Mouse (Mus musculus): ENCODE measurements at regions not wholly inside any gene's neighbourhood (a gene's known extent, or its start where the extent isn't known, plus 50 kb on each side); places are given as distances from the start of the nearest gene placed in this dataset.

GRCm38 (mm10) chr5:63579409-63579808, 69.5 kb upstream of the Nwd2 start:
- TF ChIP-seq USF2 (conservative IDR thresholded peaks at IDR 0.05; ENCODE audit: low read depth, low read length) (no peak), POLR2A (IDR thresholded peaks at IDR 0.05; ENCODE audit: low read depth, low read length) (no peak), RAD21 (IDR thresholded peaks at IDR 0.05; ENCODE audit: low read depth, low read length) (no peak), IRF4 (IDR thresholded peaks at IDR 0.05; ENCODE audit: low read depth, low read length) (no peak)
- Histone ChIP-seq H3K27me3 (replicated peaks) (no peaks in the 10 kb centered on the region), H3K79me2 (replicated peaks; ENCODE audit: control insufficient read depth, extremely low read depth, insufficient read depth, poor library complexity, severe bottlenecking) (no peaks in the 10 kb centered on the region), H3K9ac (ENCODE audit: insufficient read depth, low read depth) (no peak overlapping the region), H3K4me3 (replicated peaks in 1 of 3; ENCODE audit: low read depth in 2 of 3, low read length in 2 of 3, poor library complexity in 1 of 3) (no peak overlapping the region), H3K4me1 (ENCODE audit: control insufficient read depth in 1 of 2, insufficient read depth in 2 of 2) (peaks cover 0 to 5% of the 10 kb centered on the region in 2 experiments; a peak in 1 of 4 replicates), H3K36me3 (replicated peaks in 1 of 2; ENCODE audit: control insufficient read depth in 1 of 2, insufficient read depth in 1 of 2, low read length in 1 of 2) (no peaks in the 10 kb centered on the region), H3K9me3 (replicated peaks; ENCODE audit: low read length) (no peaks in the 10 kb centered on the region), H3K4me2 (ENCODE audit: insufficient read depth, low read depth, poor library complexity, severe bottlenecking) (no peak overlapping the region), H3K27ac (ENCODE audit: insufficient read depth, low read depth) (no peak overlapping the region)
- dilution Hi-C loops (cut with MboI; ENCODE audit: extremely low pct_ligation_motif_present, extremely low pct_unique_long_range_greater_than_20kb, low sequenced_read_pairs): no loop called here
- no peak for DNase-seq (ENCODE audit: extremely low read depth)
- in situ Hi-C loops (cut with MboI; ENCODE audit: low pct_ligation_motif_present, low pct_unique_long_range_greater_than_20kb, low sequenced_read_pairs): no loop called here

- Histone ChIP-seq H3K4me2 (ENCODE audit: insufficient read depth, low read depth, poor library complexity, severe bottlenecking) (no peak overlapping the region), H3K9me3 (replicated peaks; ENCODE audit: low read length) (no peaks in the 10 kb centered on the region), H3K27ac (ENCODE audit: insufficient read depth, low read depth) (no peak overlapping the region), H3K4me1 (ENCODE audit: control insufficient read depth in 1 of 2, insufficient read depth in 2 of 2) (no peaks in the 10 kb centered on the region), H3K79me2 (replicated peaks; ENCODE audit: control insufficient read depth, extremely low read depth, insufficient read depth, poor library complexity, severe bottlenecking) (no peaks in the 10 kb centered on the region), H3K36me3 (replicated peaks in 1 of 2; ENCODE audit: control insufficient read depth in 1 of 2, insufficient read depth in 1 of 2, low read length in 1 of 2) (no peaks in the 10 kb centered on the region), H3K4me3 (replicated peaks in 1 of 3; ENCODE audit: low read depth in 2 of 3, low read length in 2 of 3, poor library complexity in 1 of 3) (no peak overlapping the region), H3K9ac (ENCODE audit: insufficient read depth, low read depth) (no peak overlapping the region), H3K27me3 (replicated peaks) (no peaks in the 10 kb centered on the region)
- no peak for TF ChIP-seq ZNF384 (IDR thresholded peaks at IDR 0.05; ENCODE audit: low read depth, low read length)
- TF ChIP-seq E2F4 (IDR thresholded peaks at IDR 0.05; ENCODE audit: insufficient replicate concordance, low read depth, low read length): no peak
- no peak for TF ChIP-seq RCOR1 (conservative IDR thresholded peaks at IDR 0.05; ENCODE audit: low read depth, low read length)
- TF ChIP-seq KAT2A (IDR thresholded peaks at IDR 0.05; ENCODE audit: insufficient replicate concordance, low read length): no peak
- TF ChIP-seq EP300 (IDR thresholded peaks at IDR 0.05; ENCODE audit: low read length): no peak
- TF ChIP-seq MAZ (IDR thresholded peaks at IDR 0.05; ENCODE audit: low read depth, low read length): no peak
- no peak for TF ChIP-seq SIN3A (IDR thresholded peaks at IDR 0.05; ENCODE audit: low read length)
- no peak for TF ChIP-seq NELFE (IDR thresholded peaks at IDR 0.05; ENCODE audit: low read depth, low read length)
- no peak for TF ChIP-seq MEF2A (IDR thresholded peaks at IDR 0.05; ENCODE audit: borderline replicate concordance, low read depth, low read length)
- TF ChIP-seq CHD1 (IDR thresholded peaks at IDR 0.05; ENCODE audit: low read depth, low read length): no peak
- no peak for TF ChIP-seq NRF1 (IDR thresholded peaks at IDR 0.05; ENCODE audit: low read depth, low read length)
- TF ChIP-seq JUND (conservative IDR thresholded peaks at IDR 0.05; ENCODE audit: low read depth, low read length): no peak
- TF ChIP-seq ELF1 (IDR thresholded peaks at IDR 0.05; ENCODE audit: low read depth, low read length): no peak
- TF ChIP-seq MYC (IDR thresholded peaks at IDR 0.05; ENCODE audit: low read depth, low read length): no peak
- DNase-seq (ENCODE audit: extremely low read depth): no peak
- in situ Hi-C loops (cut with MboI; ENCODE audit: low pct_ligation_motif_present, low pct_unique_long_range_greater_than_20kb, low sequenced_read_pairs): no loop called here
- dilution Hi-C loops (cut with MboI; ENCODE audit: extremely low pct_ligation_motif_present, extremely low pct_unique_long_range_greater_than_20kb, low sequenced_read_pairs): no loop called here
Observed at GRCm38 (mm10) chr5:63587051-63587450, 61.9 kb upstream of the Nwd2 start.

Data from CH12.LX (cell line).